Mouse (Mus musculus) heart, embryonic 10.5 days (tissue): ENCODE data around the gene Tmem9b. TPM values are rescaled to one million over a fixed set of nuclear protein-coding genes. Genes with fewer than 3 reads are reported as not detected.

Experiments used
- DNase-seq: peaks from one replicate; pipeline ENCODE4 v3.0.0-alpha.2; 2017; ENCODE audit warnings: low spot score
- H3K27ac ChIP-seq: fragments of 300-500 bp; sonication (generic); 2 replicates; pipeline ENCODE4 v1.5.1; 2016; ENCODE audit warnings: mild to moderate bottlenecking
- H3K27me3 ChIP-seq: fragments of 300-500 bp; sonication (generic); 2 replicates; pipeline ENCODE4 v1.6.1; 2016; ENCODE audit warnings: mild to moderate bottlenecking; ENCODE audit not compliant: poor library complexity, insufficient read depth, severe bottlenecking
- H3K36me3 ChIP-seq: fragments of 300-500 bp; sonication (generic); 2 replicates; pipeline ENCODE4 v1.6.1; 2016; ENCODE audit warnings: mild to moderate bottlenecking, moderate library complexity
- H3K4me1 ChIP-seq: fragments of 300-500 bp; sonication (generic); 2 replicates; pipeline ENCODE4 v1.6.1; 2016; ENCODE audit warnings: mild to moderate bottlenecking
- H3K4me3 ChIP-seq: fragments of 300-500 bp; sonication (generic); 2 replicates; pipeline ENCODE4 v1.5.1; 2016; ENCODE audit warnings: mild to moderate bottlenecking, moderate library complexity
- H3K9me3 ChIP-seq: fragments of 300-500 bp; sonication (generic); 2 replicates; pipeline ENCODE4 v1.6.1; 2016; ENCODE audit warnings: mild to moderate bottlenecking, moderate library complexity
- WGBS: fragments of 180-500 bp; shearing (Covaris S2); methylation state at CpG from one replicate; pipeline ENCODE4 v1.1.7; 2016; 5-methylcytosine and 5-hydroxymethylcytosine counted together
- polyA plus RNA-seq: library from polyadenylated mRNA; unstranded; fragments of >200 nt; fragmentation: Nextera tagmentation; extraction: Ambion mirVana; gene quantifications from 2 replicates; pipeline ENCODE4 v1.2.1, GENCODE M21; 2016

Gene Tmem9b
- polyA plus RNA-seq, 1 experiment from 2014 or later: 45.9 TPM

DNA sequence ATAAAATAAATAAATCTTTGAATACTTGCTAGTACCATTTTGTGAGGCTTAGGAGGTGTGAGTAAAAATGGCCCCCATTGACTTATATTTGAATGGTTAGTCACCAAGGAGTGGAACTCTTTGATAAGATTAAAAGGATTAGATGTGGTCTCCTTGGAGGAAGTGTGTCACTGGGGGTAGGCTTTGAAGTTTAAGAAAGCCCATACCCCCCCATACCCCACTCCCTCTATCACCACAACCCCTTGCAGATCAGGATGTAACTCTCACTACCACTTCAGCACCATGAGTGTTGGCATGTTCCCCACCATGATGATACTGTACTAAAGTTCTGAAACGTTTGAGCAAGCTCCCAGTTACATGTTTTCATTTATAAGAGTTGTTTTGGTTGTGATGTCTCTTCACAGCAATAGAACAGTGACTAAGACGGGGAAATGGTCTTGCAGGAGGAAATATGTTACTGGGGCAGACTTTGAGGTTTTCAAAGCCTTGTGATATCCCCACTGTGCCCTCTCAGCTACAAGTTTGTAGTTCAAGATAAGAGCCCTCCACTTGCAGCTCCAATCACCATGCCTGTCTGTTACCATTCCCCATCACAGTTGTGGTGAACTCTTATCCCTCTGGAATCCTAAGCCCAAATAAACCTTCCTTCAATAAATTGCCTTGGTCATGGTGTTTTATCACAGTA is 16.2 kb upstream of the Tmem9b start:
- H3K27me3 ChIP-seq: no peaks in the 10 kb centered on the region
- no peaks in the 10 kb centered on the region for H3K36me3 ChIP-seq
- no peak for DNase-seq
- H3K4me3 ChIP-seq: no peak overlapping the region
- WGBS: 36% methylated on average over 2 of the region's 2 CpGs
- no peaks in the 10 kb centered on the region for H3K4me1 ChIP-seq
- no peaks in the 10 kb centered on the region for H3K9me3 ChIP-seq
- no peak overlapping the region for H3K27ac ChIP-seq

DNA sequence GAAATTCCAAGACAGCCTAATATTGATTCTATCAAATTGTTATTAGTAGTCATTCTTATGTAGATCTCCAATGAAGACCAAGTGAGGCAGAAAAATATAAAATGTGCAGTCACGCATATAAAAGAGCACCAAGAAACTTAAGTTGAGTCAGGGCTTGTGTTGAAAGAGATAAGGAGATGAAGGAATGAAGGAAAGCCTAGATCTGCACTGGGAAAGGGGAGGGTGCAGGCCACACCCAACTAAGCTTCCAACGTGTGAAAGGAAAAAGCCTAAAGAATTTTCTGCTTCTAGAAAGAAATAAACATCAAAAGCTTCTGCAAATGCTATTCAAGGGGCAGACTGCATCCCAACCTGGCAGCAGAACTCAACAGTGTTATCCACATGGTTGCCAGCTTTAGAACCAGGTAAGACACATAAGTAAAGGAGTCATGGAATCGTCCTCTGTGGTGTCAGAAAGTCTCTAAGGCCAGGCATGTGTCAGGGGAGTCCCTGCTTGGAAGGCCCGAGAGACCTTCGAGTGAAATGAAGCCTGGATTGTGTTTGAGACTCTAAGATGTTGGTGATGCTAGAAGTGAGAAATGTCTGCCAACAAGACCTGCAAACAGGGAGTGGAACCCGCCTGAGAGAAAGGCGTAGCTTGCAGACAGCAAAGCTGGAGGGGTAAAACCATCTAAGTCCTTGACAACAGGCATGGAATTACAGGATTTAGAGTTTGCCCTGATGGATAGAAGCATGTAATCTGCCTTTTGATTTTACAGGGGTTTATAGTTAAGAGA is 15.1 kb upstream of the Tmem9b start:
- Histone ChIP-seq H3K36me3 (no peaks in the 10 kb centered on the region), H3K9me3 (no peaks in the 10 kb centered on the region), H3K27me3 (no peaks in the 10 kb centered on the region), H3K4me1 (no peaks in the 10 kb centered on the region), H3K4me3 (no peak overlapping the region), H3K27ac (no peak overlapping the region)
- DNase-seq: no peak
- 77% methylated on average over 7 of the region's 7 CpGs for WGBS

DNA sequence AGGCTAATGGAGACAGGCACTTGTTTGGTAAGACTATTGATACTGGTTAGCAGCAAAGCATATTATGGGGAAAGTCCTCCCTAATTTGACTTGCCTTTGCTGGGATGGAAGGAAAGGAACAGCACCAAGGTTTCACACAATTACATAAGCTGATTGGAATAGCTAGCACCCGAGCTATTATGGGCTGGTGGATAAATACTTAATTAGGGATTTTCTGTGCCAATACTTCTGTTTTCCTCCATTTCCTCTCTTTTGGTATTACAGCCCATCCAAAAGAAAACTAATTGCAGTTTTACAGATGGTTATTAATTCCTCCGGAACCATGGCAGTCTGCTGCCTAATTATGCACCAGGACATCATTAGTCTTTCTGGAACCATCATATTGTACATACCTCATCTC is 11.3 kb upstream of the Tmem9b start:
- DNase-seq: no peak
- no peaks in the 10 kb centered on the region for H3K27me3 ChIP-seq
- WGBS: 71% methylated on average over 2 of the region's 2 CpGs

GRCm38 (mm10) chr7:109756291-109756690 is 3.6 kb upstream of the Tmem9b start:
- H3K27ac ChIP-seq: no peak overlapping the region
- no peaks in the 10 kb centered on the region for H3K9me3 ChIP-seq
- 86% methylated on average over 3 of the region's 3 CpGs for whole genome bisulfite sequencing
- no peak for DNase-seq
- H3K27me3 ChIP-seq: no peaks in the 10 kb centered on the region
- no peaks in the 10 kb centered on the region for H3K36me3 ChIP-seq
- peaks cover 18% of the 10 kb centered on the region for H3K4me1 ChIP-seq
- no peak overlapping the region for H3K4me3 ChIP-seq

More for the DNA sequence above, 11.3 kb upstream of the Tmem9b start:
- Histone ChIP-seq H3K36me3 (no peaks in the 10 kb centered on the region), H3K4me3 (no peak overlapping the region), H3K4me1 (no peaks in the 10 kb centered on the region), H3K9me3 (no peaks in the 10 kb centered on the region), H3K27ac (no peak overlapping the region)

DNA sequence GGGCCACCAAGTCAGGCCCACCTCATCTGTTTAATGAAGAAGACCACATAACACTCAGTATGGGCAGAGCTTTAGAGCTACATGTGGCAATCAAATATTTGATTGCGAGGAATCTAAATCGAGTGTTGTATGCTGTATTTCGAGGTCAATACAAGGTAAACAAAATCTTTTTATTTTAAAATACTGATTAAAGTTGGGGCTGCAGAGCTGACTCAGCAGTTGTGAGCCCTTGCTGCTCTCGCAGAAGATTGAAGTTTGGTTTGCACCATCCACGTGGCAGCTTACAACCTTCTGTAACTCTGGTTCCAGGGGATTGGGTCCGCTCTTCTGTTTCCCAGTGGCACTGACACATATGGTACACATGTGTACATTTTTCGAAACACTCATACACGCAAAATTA is 1.4 kb upstream of the Tmem9b start:
- peaks cover 23% of the 10 kb centered on the region for H3K4me1 ChIP-seq
- no peaks in the 10 kb centered on the region for H3K9me3 ChIP-seq
- H3K36me3 ChIP-seq: no peaks in the 10 kb centered on the region
- no peak overlapping the region for H3K4me3 ChIP-seq
- WGBS: 90% methylated on average over 8 of the region's 8 CpGs
- no peaks in the 10 kb centered on the region for H3K27me3 ChIP-seq
- no peak overlapping the region for H3K27ac ChIP-seq
- no peak for DNase-seq

- H3K27me3 ChIP-seq: no peaks in the 10 kb centered on the region
- peaks cover 23% of the 10 kb centered on the region for H3K4me1 ChIP-seq
- peak; percentile 88 for DNase-seq
- H3K4me3 ChIP-seq: peak overlapping the region; percentile 85
- 2% methylated on average over 13 of the region's 13 CpGs for WGBS
- peaks cover 1% of the 10 kb centered on the region; the same call in 1 of the 2 replicates for H3K36me3 ChIP-seq
- no peaks in the 10 kb centered on the region for H3K9me3 ChIP-seq
- peak overlapping the region; percentile 97 for H3K27ac ChIP-seq
These were observed 1.2 kb downstream of the Tmem9b start for GRCm38 (mm10) chr7:109751427-109752007.

DNA sequence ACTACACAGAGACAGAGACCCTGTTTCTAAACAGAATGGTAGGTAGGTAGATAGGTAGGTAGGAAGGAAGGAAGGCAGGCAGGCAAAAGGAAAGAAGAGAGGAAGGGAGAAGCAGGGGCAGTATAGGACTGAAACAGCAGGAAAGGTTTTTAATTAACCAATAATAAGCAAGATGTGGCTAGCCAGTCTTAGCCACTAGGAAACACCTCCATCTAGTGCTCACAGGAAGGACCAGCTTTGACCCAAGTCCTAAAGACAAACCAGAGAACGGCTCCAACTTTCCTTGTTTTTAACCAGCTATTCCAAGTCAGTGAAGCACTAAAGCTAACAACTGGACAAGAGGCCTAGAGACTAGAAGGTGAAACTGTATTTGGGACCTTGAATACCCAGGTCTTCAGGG is 4.9 kb downstream of the Tmem9b start:
- Histone ChIP-seq H3K27ac (no peak overlapping the region), H3K36me3 (peaks cover 37% of the 10 kb centered on the region), H3K27me3 (no peaks in the 10 kb centered on the region), H3K4me3 (no peak overlapping the region), H3K9me3 (no peaks in the 10 kb centered on the region), H3K4me1 (peaks cover 14% of the 10 kb centered on the region)
- no peak for DNase-seq
- 58% methylated on average over 1 of the region's 1 CpGs for WGBS

- H3K4me1 ChIP-seq: no peaks in the 10 kb centered on the region
- H3K9me3 ChIP-seq: no peaks in the 10 kb centered on the region
- H3K27ac ChIP-seq: no peak overlapping the region
- no peaks in the 10 kb centered on the region for H3K27me3 ChIP-seq
- H3K4me3 ChIP-seq: no peak overlapping the region
- WGBS: 88% methylated on average over 4 of the region's 4 CpGs
- peaks cover 55% of the 10 kb centered on the region for H3K36me3 ChIP-seq
- DNase-seq: no peak
These were observed 11.0 kb downstream of the Tmem9b start for GRCm38 (mm10) chr7:109741703-109742102.

DNA sequence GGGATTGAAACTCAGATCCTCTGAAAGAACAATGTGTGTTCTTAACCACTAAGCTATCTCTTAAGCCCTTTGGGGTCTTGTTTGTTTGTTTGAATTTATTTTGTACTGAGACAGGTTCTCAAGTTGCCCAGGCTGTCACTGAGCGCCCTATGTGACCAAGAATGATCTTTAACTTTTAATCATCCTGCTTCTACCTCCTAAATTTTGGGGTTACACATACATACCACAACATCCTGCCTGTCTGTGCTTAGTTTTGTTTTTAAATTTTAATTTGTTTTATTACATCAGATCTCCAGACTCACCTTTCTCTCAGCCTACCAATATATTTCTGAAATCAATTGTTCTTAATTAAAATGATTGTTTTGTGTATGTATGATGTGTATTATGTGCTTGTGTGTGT is 11.6 kb downstream of the Tmem9b start:
- H3K4me1 ChIP-seq: no peaks in the 10 kb centered on the region
- no peak for DNase-seq
- no peak overlapping the region for H3K27ac ChIP-seq
- H3K27me3 ChIP-seq: no peaks in the 10 kb centered on the region
- H3K36me3 ChIP-seq: peaks cover 55% of the 10 kb centered on the region
- 83% methylated on average over 1 of the region's 1 CpGs for WGBS
- no peaks in the 10 kb centered on the region for H3K9me3 ChIP-seq
- no peak overlapping the region for H3K4me3 ChIP-seq

DNA sequence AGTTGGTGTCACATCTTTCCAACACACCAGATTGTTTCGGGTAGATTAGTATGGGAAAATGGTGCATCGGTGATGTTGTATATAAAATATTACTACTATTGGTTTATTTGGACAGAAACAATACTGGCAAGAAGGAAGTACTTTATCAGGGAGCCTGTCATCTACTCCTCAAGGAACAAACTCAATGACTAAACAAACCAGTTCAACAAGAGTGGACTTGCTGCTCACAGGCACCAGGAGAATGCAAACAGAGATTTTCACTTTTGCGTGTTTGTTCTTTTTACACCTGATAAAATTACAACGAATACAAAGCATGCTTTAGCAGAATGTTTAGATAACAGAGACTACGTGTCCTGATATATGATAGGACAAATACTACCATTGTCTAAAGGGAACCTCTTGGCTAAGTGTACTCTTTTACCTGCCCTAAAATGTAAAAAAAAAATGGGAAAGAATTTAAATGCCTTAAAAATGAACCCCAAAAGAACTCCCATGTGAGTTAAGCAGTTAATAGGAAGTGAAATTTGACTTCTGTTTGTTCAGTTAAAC is 12.8 kb downstream of the Tmem9b start:
- Histone ChIP-seq H3K9me3 (no peaks in the 10 kb centered on the region), H3K4me3 (no peak overlapping the region), H3K36me3 (peaks cover 51% of the 10 kb centered on the region), H3K27me3 (no peaks in the 10 kb centered on the region), H3K4me1 (no peaks in the 10 kb centered on the region), H3K27ac (no peak overlapping the region)
- 66% methylated on average over 5 of the region's 5 CpGs for WGBS
- no peak for DNase-seq

DNA sequence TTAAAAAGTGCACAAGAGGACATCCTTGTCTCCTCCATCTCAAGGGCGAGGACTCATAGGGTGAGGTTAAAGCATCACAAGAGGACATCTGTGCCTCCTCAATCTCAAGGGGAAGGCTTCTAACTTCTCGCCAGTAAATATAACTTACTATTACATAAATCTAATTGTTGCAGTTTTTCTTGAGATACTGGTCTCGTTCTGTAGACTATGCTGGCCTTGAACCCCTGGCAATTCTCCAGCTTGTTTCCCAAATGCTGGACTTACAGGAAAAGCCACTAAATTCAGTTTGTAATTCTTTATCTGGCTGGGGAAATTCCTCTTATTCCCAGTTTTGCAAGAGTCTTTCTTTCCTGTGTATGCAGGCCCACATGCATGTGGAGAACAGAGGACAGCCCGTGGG is 17.9 kb downstream of the Tmem9b start:
- 88% methylated on average over 4 of the region's 4 CpGs for WGBS
- Histone ChIP-seq H3K36me3 (peaks cover 22% of the 10 kb centered on the region), H3K4me1 (peaks cover 8% of the 10 kb centered on the region), H3K27me3 (no peaks in the 10 kb centered on the region), H3K4me3 (no peak overlapping the region), H3K27ac (no peak overlapping the region), H3K9me3 (no peaks in the 10 kb centered on the region)
- no peak for DNase-seq

GRCm38 (mm10) chr7:109731626-109732025 is 21.0 kb downstream of the Tmem9b start, which contains the start of gene Ascl3:
TSS of gene Ascl3 (minus strand) at chr7:109731726.
- H3K4me1 ChIP-seq: peaks cover 13% of the 10 kb centered on the region
- peaks cover 16% of the 10 kb centered on the region for H3K36me3 ChIP-seq
- WGBS: 84% methylated on average over 5 of the region's 5 CpGs
- no peak within 1 kb of the TSS for H3K4me3 ChIP-seq
- no peak within 1 kb of the TSS for H3K27ac ChIP-seq
- no peak for DNase-seq
- H3K27me3 ChIP-seq: no peaks in the 10 kb centered on the region
- no peaks in the 10 kb centered on the region for H3K9me3 ChIP-seq

DNA sequence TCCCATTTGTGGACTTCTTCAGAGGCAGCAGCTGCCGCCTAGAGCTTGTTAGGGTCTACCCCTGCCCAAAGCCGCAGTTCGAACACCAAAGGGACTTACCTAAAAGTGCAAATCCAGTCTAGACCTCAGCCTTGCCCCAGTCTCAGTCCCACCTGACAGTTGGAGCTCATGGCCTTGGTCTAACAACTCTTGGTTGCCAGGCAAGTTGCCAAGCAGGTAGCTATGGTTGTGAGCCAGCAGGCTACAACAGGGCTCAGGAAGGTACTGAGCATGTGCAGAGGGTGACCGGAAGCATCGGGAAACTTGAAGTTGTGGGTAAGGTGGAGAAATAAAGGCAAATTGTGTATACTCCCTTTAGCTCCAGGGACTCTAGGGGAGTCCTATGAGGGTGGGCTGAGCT is 29.0 kb downstream of the Tmem9b start, which contains the start of gene BC051019:
BC051019 (minus strand) TSS at position 154 of the 400 bp plus-strand sequence.
- WGBS: 89% methylated on average over 5 of the region's 5 CpGs
- H3K36me3 ChIP-seq: no peaks in the 10 kb centered on the region
- no peaks in the 10 kb centered on the region for H3K27me3 ChIP-seq

More for the DNA sequence above, 29.0 kb downstream of the Tmem9b start, which contains the start of gene BC051019:
- no peak within 1 kb of the TSS for H3K27ac ChIP-seq
- H3K4me1 ChIP-seq: no peaks in the 10 kb centered on the region
- no peaks in the 10 kb centered on the region for H3K9me3 ChIP-seq
- no peak for DNase-seq
- no peak within 1 kb of the TSS for H3K4me3 ChIP-seq
